Mouse (Mus musculus): ENCODE data around the gene Erich4.

GRCm38 (mm10) chr7:25579441-25579840 is 36.3 kb downstream of the Erich4 start:
- TF ChIP-seq TAL1 (IDR thresholded peaks at IDR 0.05; ENCODE audit: low read length): no peak
- TF ChIP-seq GATA1 (IDR thresholded peaks at IDR 0.05; ENCODE audit: low read length): no peak
